Mouse (Mus musculus) liver, postnatal 0 days (tissue): ENCODE results near the gene Csad.

Experiments used
- CTCF ChIP-seq: sonication (generic); IDR thresholded peaks from 2 replicates; pipeline ENCODE4 v1.5.1; 2016; ENCODE audit warnings: antibody characterized with exemption, low read depth
- EP300 ChIP-seq: IDR thresholded peaks from 2 replicates; pipeline ENCODE4 v1.6.1; 2016; ENCODE audit warnings: antibody characterized with exemption, low read depth, mild to moderate bottlenecking

DNA sequence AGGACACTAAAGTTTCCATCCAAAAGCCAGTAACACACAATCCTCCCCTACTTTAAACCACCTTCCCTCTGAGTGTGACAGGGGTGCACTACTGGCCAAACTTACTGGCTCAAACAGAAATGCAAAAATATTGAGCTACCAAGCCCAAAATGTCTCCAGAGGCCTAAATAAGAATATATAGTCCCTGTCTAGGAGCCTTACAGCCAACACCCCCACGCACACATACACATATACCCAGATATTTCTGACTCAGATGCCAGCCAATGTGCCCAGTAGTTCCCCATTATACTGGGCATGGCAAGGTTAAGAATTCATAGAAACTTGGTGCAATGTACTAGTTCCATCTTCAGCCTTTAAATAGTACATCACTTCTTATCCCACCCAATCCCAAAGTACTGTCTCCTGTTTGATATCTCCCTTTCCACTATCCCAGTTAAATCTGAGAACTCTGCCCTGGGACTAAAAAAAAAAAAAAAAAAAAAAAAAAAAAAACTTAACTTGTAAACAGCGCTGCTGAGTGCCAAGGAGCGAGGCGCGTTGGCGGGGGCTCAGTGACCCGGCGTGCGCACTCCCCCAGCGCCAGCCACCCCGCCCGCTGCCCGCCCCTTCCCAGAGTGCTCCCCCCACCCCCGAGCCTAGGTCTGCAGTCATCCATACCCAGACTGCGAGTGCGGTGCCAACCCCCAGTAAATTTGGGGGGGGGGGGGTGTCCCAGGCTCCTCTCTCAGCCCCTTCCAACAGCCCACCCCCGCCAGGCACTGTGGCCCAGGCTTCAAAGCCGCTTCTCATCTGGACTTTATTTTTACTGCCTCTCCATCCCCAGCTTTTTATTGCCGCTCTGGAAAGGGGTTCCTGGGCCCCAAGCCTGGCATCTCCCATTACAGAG, 40.0 kb upstream of the Csad start:
- TF ChIP-seq CTCF (no peak), EP300 (no peak)
